Mouse (Mus musculus): ENCODE measurements around the gene Nr4a3. TPM values are rescaled to one million over a fixed set of nuclear protein-coding genes. Genes with fewer than 3 reads are reported as not detected.

Gene Nr4a3
- polyA plus RNA-seq, 1 experiment from 2014 or later = 7.7 TPM

DNA sequence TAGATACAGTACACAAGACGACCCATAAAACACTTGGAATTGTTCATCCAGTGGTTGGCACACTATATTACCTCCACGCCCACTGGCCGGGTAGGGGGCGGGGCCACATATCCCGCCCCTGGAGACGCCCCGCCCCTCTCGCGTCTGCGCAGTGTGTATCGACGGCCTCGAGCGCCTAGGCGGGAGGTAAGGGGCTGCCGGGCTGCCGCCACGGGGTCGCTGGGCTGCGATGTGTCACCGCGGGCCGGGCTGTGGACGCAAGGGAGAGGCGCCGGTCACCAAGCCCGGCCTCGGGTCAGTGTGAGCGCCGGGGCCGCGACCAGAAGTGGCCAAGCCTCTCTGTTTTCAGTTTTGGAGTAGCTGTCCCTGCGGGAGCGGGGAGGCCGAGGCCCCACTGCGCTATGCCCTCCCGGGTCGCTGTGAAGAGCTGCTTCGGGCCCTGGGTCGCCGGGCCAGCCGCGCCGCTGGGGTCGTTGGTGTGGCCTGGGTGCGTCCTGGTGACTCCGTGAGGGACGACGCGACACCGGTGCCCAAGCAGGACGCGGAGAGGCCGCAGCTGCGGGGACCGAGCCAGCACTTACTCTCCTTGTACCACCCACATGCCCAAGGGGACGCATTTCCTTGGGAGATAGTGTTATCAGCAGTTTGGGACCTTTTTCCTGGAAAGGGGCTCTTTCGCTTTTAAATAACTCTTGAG lies 80.0 kb downstream of the Nr4a3 start, which contains the start of gene Stx17:
Gene Stx17, plus strand, starts transcription at position 143 of the 697 bp plus-strand sequence.
- 1% methylated on average over 58 of the region's 58 CpGs for WGBS
- ATAC-seq = peak; percentile 99
- peak within 1 kb of the TSS; percentile 89 for H3K4me3 ChIP-seq (replicated peaks; ENCODE audit: low read length)
- no peaks in the 10 kb centered on the region; the same call in 1 of the 2 replicates for H3K4me1 ChIP-seq (replicated peaks; ENCODE audit: control insufficient read depth, insufficient read depth, low read length)
- H3K9me3 ChIP-seq (ENCODE audit: control insufficient read depth, low read length) = no peaks in the 10 kb centered on the region
- no peaks in the 10 kb centered on the region for H3K27me3 ChIP-seq (replicated peaks; ENCODE audit: control insufficient read depth, insufficient read depth, low read length)
- H3K9ac ChIP-seq (replicated peaks; ENCODE audit: low read depth, low read length) = peak within 1 kb of the TSS; percentile 91
- no peak within 1 kb of the TSS for H3K27ac ChIP-seq (ENCODE audit: low read length)
- peak within 1 kb of the TSS; percentile 84 for H3K4me2 ChIP-seq (ENCODE audit: low read length)
- no peaks in the 10 kb centered on the region for H3K36me3 ChIP-seq (ENCODE audit: control insufficient read depth, insufficient read depth)

DNA sequence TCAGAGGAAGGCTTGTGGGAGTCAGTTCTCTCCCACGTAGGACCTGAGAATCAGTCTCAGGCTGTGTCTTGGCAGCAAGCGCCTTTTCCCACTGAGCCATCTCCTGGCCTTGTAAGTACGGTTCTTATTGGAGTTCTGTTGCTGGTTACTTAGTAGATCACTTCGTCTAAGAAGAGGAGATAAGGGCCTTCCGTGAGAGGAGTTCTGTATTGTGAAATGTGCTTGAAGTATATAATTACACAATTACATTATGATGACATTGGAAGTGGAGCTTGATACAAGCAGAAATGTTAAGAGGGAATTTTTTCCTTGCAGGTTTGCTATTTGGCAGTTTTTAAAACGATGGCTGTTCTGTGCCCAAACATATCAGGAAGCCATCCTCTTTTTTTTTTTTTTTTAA lies 85.4 kb downstream of the Nr4a3 start:
- ATAC-seq = no peak
- Histone ChIP-seq H3K9ac (replicated peaks; ENCODE audit: low read depth, low read length) (no peak overlapping the region), H3K4me2 (ENCODE audit: low read length) (no peak overlapping the region), H3K27ac (ENCODE audit: low read length) (no peak overlapping the region), H3K4me1 (replicated peaks; ENCODE audit: control insufficient read depth, insufficient read depth, low read length) (no peaks in the 10 kb centered on the region; the same call in 1 of the 2 replicates), H3K27me3 (replicated peaks; ENCODE audit: control insufficient read depth, insufficient read depth, low read length) (no peaks in the 10 kb centered on the region), H3K36me3 (ENCODE audit: control insufficient read depth, insufficient read depth) (no peaks in the 10 kb centered on the region), H3K4me3 (replicated peaks; ENCODE audit: low read length) (no peak overlapping the region), H3K9me3 (ENCODE audit: control insufficient read depth, low read length) (no peaks in the 10 kb centered on the region)
- 89% methylated on average over 6 of the region's 6 CpGs for WGBS

DNA sequence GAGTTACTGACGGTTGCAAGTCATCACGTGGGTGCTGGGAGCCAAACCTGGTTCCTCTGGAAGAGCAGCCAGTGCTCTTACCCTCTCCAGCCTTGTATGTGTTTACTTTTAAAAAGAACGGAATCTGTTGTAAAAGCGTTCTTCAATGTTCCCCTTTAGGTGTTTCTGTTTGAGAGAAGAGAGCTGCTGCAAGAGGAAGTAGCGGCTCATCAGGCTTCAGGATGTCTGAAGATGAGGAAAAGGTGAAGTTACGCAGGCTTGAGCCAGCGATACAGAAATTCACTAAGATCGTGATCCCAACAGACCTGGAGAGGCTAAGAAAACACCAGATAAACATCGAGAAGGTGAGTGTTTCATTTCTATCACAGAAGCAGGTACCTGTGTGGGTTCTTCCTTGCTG lies 86.7 kb downstream of the Nr4a3 start:
- Histone ChIP-seq H3K9me3 (ENCODE audit: control insufficient read depth, low read length) (no peaks in the 10 kb centered on the region), H3K4me2 (ENCODE audit: low read length) (no peak overlapping the region), H3K9ac (replicated peaks; ENCODE audit: low read depth, low read length) (no peak overlapping the region), H3K4me1 (replicated peaks; ENCODE audit: control insufficient read depth, insufficient read depth, low read length) (no peaks in the 10 kb centered on the region), H3K27ac (ENCODE audit: low read length) (no peak overlapping the region), H3K27me3 (replicated peaks; ENCODE audit: control insufficient read depth, insufficient read depth, low read length) (no peaks in the 10 kb centered on the region), H3K36me3 (ENCODE audit: control insufficient read depth, insufficient read depth) (no peaks in the 10 kb centered on the region), H3K4me3 (replicated peaks; ENCODE audit: low read length) (no peak overlapping the region)
- no peak for ATAC-seq
- 98% methylated on average over 9 of the region's 9 CpGs for WGBS

DNA sequence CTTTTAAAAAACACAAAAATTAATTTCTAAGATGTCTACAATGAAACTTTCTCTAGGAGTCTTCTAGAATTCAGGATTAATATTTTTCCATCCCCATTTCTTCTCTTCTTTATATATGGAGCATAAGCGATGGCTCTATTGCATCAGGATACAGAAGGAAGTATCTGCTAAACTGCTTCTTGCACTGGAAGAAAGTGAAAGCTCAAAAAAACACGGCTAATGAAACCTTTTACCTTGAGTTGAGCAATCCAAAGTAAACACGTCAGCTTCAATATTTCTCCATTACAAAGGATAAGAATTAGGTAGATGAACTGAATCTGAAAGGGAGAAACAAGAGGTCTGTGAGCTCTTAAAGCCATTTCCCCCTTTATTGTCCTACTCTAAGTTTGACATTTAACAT lies 87.8 kb downstream of the Nr4a3 start:
- Histone ChIP-seq H3K9ac (replicated peaks; ENCODE audit: low read depth, low read length) (no peak overlapping the region), H3K4me2 (ENCODE audit: low read length) (no peak overlapping the region), H3K27ac (ENCODE audit: low read length) (no peak overlapping the region), H3K27me3 (replicated peaks; ENCODE audit: control insufficient read depth, insufficient read depth, low read length) (no peaks in the 10 kb centered on the region), H3K4me3 (replicated peaks; ENCODE audit: low read length) (no peak overlapping the region), H3K9me3 (ENCODE audit: control insufficient read depth, low read length) (no peaks in the 10 kb centered on the region), H3K36me3 (ENCODE audit: control insufficient read depth, insufficient read depth) (no peaks in the 10 kb centered on the region), H3K4me1 (replicated peaks; ENCODE audit: control insufficient read depth, insufficient read depth, low read length) (no peaks in the 10 kb centered on the region)
- no peak for ATAC-seq
- WGBS = 84% methylated on average over 3 of the region's 3 CpGs

Other genes with a start within 250 kb of the Nr4a3 start
- 19.6 and 21.2 TPM in 2 replicates for gene Stx17, start 79.8 kb downstream of the Nr4a3 start, polyA plus RNA-seq (2015; fragmentation: Nextera tagmentation; extraction: Ambion mirVana)
- 65.4 and 76.3 TPM in 2 replicates for gene Erp44, start 234.4 kb downstream of the Nr4a3 start, polyA plus RNA-seq (2015; fragmentation: Nextera tagmentation; extraction: Ambion mirVana)
- gene Invs, start 234.6 kb downstream of the Nr4a3 start, polyA plus RNA-seq (2015; fragmentation: Nextera tagmentation; extraction: Ambion mirVana) = 6.8 and 9.3 TPM in 2 replicates